Mouse (Mus musculus): ENCODE measurements around the gene Gm49711. TPM values are rescaled to one million over a fixed set of nuclear protein-coding genes. Genes with fewer than 3 reads are reported as not detected.

Gene Gm49711
- total and polyA plus RNA-seq, 3 experiments = not detected

GRCm38 (mm10) chr16:92183477-92183876 lies 125.4 kb downstream of the Gm49711 start:
- peaks cover 0 to 5% of the 10 kb centered on the region in 2 experiments; a peak in 1 of 4 replicates for H3K4me1 ChIP-seq (ENCODE audit: control insufficient read depth in 1 of 2, insufficient read depth in 2 of 2)
- no peaks in the 10 kb centered on the region for H3K36me3 ChIP-seq (replicated peaks in 1 of 2; ENCODE audit: control insufficient read depth in 1 of 2, insufficient read depth in 1 of 2, low read length in 1 of 2)
- TF ChIP-seq IRF4 (IDR thresholded peaks at IDR 0.05; ENCODE audit: low read depth, low read length) (no peak), RCOR1 (conservative IDR thresholded peaks at IDR 0.05; ENCODE audit: low read depth, low read length) (no peak), NRF1 (IDR thresholded peaks at IDR 0.05; ENCODE audit: low read depth, low read length) (no peak)
- no peaks in the 10 kb centered on the region for H3K27me3 ChIP-seq (replicated peaks)
- no peak overlapping the region for H3K9ac ChIP-seq (ENCODE audit: insufficient read depth, low read depth)
- H3K4me2 ChIP-seq (ENCODE audit: insufficient read depth, low read depth, poor library complexity, severe bottlenecking) = no peak overlapping the region
- no peak overlapping the region for H3K27ac ChIP-seq (ENCODE audit: insufficient read depth, low read depth)
- no peak overlapping the region for H3K4me3 ChIP-seq (replicated peaks in 1 of 3; ENCODE audit: low read depth in 2 of 3, low read length in 2 of 3, poor library complexity in 1 of 3)
- H3K79me2 ChIP-seq (replicated peaks; ENCODE audit: control insufficient read depth, extremely low read depth, insufficient read depth, poor library complexity, severe bottlenecking) = no peaks in the 10 kb centered on the region
- no peak for DNase-seq (ENCODE audit: extremely low read depth)
- in situ Hi-C loops (cut with MboI; ENCODE audit: low pct_ligation_motif_present, low pct_unique_long_range_greater_than_20kb, low sequenced_read_pairs) = no loop called here
- H3K9me3 ChIP-seq (replicated peaks; ENCODE audit: low read length) = no peaks in the 10 kb centered on the region
- dilution Hi-C loops (cut with MboI; ENCODE audit: extremely low pct_ligation_motif_present, extremely low pct_unique_long_range_greater_than_20kb, low sequenced_read_pairs) = no loop called here

- no peaks in the 10 kb centered on the region for H3K79me2 ChIP-seq (replicated peaks; ENCODE audit: control insufficient read depth, extremely low read depth, insufficient read depth, poor library complexity, severe bottlenecking)
- H3K4me3 ChIP-seq (replicated peaks in 1 of 3; ENCODE audit: low read depth in 2 of 3, low read length in 2 of 3, poor library complexity in 1 of 3) = no peak overlapping the region
- DNase-seq (ENCODE audit: extremely low read depth) = no peak
- H3K4me1 ChIP-seq (ENCODE audit: control insufficient read depth in 1 of 2, insufficient read depth in 2 of 2) = 0 out of 4 replicates have a peak, but pooled peaks cover 0 to 4% of the 10 kb centered on the region in 2 experiments
- peaks cover 5% of the 10 kb centered on the region for H3K9me3 ChIP-seq (replicated peaks; ENCODE audit: low read length)
- H3K27ac ChIP-seq (ENCODE audit: insufficient read depth, low read depth) = no peak overlapping the region
- dilution Hi-C loops (cut with MboI; ENCODE audit: extremely low pct_ligation_motif_present, extremely low pct_unique_long_range_greater_than_20kb, low sequenced_read_pairs) = no loop called here
- H3K9ac ChIP-seq (ENCODE audit: insufficient read depth, low read depth) = no peak overlapping the region
- no peak for TF ChIP-seq TBP (conservative IDR thresholded peaks at IDR 0.05; ENCODE audit: low read depth, low read length)
- TF ChIP-seq PAX5 (IDR thresholded peaks at IDR 0.05; ENCODE audit: low read length) = no peak
- TF ChIP-seq MXI1 (IDR thresholded peaks at IDR 0.05; ENCODE audit: low read depth, low read length) = no peak
- no peak for TF ChIP-seq ZC3H11A (IDR thresholded peaks at IDR 0.05; ENCODE audit: low read depth, low read length)
- TF ChIP-seq SMC3 (IDR thresholded peaks at IDR 0.05; ENCODE audit: low read depth, low read length) = no peak
- no peak for TF ChIP-seq GABPA (IDR thresholded peaks at IDR 0.05; ENCODE audit: insufficient replicate concordance, low read depth, low read length)
- TF ChIP-seq RAD21 (IDR thresholded peaks at IDR 0.05; ENCODE audit: low read depth, low read length) = no peak
- no peak for TF ChIP-seq MAZ (IDR thresholded peaks at IDR 0.05; ENCODE audit: low read depth, low read length)
- TF ChIP-seq RCOR1 (conservative IDR thresholded peaks at IDR 0.05; ENCODE audit: low read depth, low read length) = no peak
- TF ChIP-seq USF1 (IDR thresholded peaks at IDR 0.05; ENCODE audit: low read depth, low read length) = no peak
- TF ChIP-seq NELFE (IDR thresholded peaks at IDR 0.05; ENCODE audit: low read depth, low read length) = no peak
- TF ChIP-seq EP300 (IDR thresholded peaks at IDR 0.05; ENCODE audit: low read length) = no peak
- no peak for TF ChIP-seq MEF2A (IDR thresholded peaks at IDR 0.05; ENCODE audit: borderline replicate concordance, low read depth, low read length)
- TF ChIP-seq TCF12 (IDR thresholded peaks at IDR 0.05; ENCODE audit: low read depth, low read length) = no peak
- TF ChIP-seq POLR2AphosphoS2 (IDR thresholded peaks at IDR 0.05; ENCODE audit: low read depth, low read length) = no peak
- TF ChIP-seq IRF4 (IDR thresholded peaks at IDR 0.05; ENCODE audit: low read depth, low read length) = no peak
- TF ChIP-seq CHD2 (IDR thresholded peaks at IDR 0.05; ENCODE audit: low read length) = no peak
- no peak for TF ChIP-seq HCFC1 (IDR thresholded peaks at IDR 0.05; ENCODE audit: low read depth, low read length)
- TF ChIP-seq KAT2A (IDR thresholded peaks at IDR 0.05; ENCODE audit: insufficient replicate concordance, low read length) = no peak
- no peak for TF ChIP-seq ETS1 (conservative IDR thresholded peaks at IDR 0.05; ENCODE audit: low read depth, low read length)
- in situ Hi-C loops (cut with MboI; ENCODE audit: low pct_ligation_motif_present, low pct_unique_long_range_greater_than_20kb, low sequenced_read_pairs) = no loop called here
- no peaks in the 10 kb centered on the region for H3K36me3 ChIP-seq (replicated peaks in 1 of 2; ENCODE audit: control insufficient read depth in 1 of 2, insufficient read depth in 1 of 2, low read length in 1 of 2)
- H3K27me3 ChIP-seq (replicated peaks) = peaks cover 3% of the 10 kb centered on the region
- H3K4me2 ChIP-seq (ENCODE audit: insufficient read depth, low read depth, poor library complexity, severe bottlenecking) = no peak overlapping the region
These were observed 132.5 kb downstream of the Gm49711 start for GRCm38 (mm10) chr16:92190603-92191002.
